Mouse (Mus musculus) MEL (cell line): Measurements from ENCODE around the gene Chst14. TPM values are rescaled to one million over a fixed set of nuclear protein-coding genes. Genes with fewer than 3 reads are reported as not detected.
A peak's percentile ranks its signal among the peaks of the same experiment; 100 is the strongest.

Source experiments
- DNase-seq: peaks from one replicate; pipeline ENCODE4 v3.0.0; 2011; ENCODE audit warnings: low read depth, low spot score
- H3K27ac ChIP-seq: 2 replicates; pipeline ENCODE4 v1.5.1; 2012; ENCODE audit warnings: low read depth, mild to moderate bottlenecking, control low read depth, low read length, moderate library complexity; ENCODE audit not compliant: control insufficient read depth
- H3K27me3 ChIP-seq, 2 experiments: fragments of 150-350 bp in 1 of 2; sonication (generic) in 1 of 2; 2 replicates each; pipeline ENCODE4 v1.6.1; 2012; ENCODE audit warnings: low read length in 2 of 2, mild to moderate bottlenecking in 2 of 2, improper control_type of control experiment in 1 of 2, moderate library complexity in 1 of 2; ENCODE audit not compliant: insufficient read depth in 2 of 2, control insufficient read depth in 1 of 2
- H3K36me3 ChIP-seq, 2 experiments: 2 replicates each; pipeline ENCODE4 v1.6.1; 2012 to 2014; ENCODE audit warnings: low read length in 2 of 2, improper control_type of control experiment in 1 of 2, inconsistent platforms in 1 of 2, mild to moderate bottlenecking in 1 of 2; ENCODE audit not compliant: insufficient read depth in 2 of 2, control insufficient read depth in 1 of 2
- H3K4me1 ChIP-seq, 2 experiments: fragments of 150-350 bp in 1 of 2; sonication (generic) in 1 of 2; 2 replicates each; pipeline ENCODE4 v1.6.1; 2012; ENCODE audit warnings: low read length in 2 of 2, improper control_type of control experiment in 1 of 2, mild to moderate bottlenecking in 1 of 2; ENCODE audit not compliant: insufficient read depth in 2 of 2, control insufficient read depth in 1 of 2
- H3K4me3 ChIP-seq, 2 experiments: fragments of 150-350 bp in 1 of 2; sonication (generic) in 1 of 2; 2 replicates each; pipeline ENCODE4 v1.5.1; 2012; ENCODE audit warnings: low read depth in 2 of 2, low read length in 2 of 2, mild to moderate bottlenecking in 2 of 2, moderate library complexity in 2 of 2, control low read depth in 1 of 2, improper control_type of control experiment in 1 of 2; ENCODE audit not compliant: control insufficient read depth in 1 of 2, insufficient read depth in 1 of 2
- H3K79me2 ChIP-seq: 2 replicates; pipeline ENCODE4 v1.6.1; 2012; ENCODE audit warnings: mild to moderate bottlenecking, low read length, moderate library complexity; ENCODE audit not compliant: control insufficient read depth, poor library complexity, insufficient read depth
- H3K9ac ChIP-seq: 2 replicates; pipeline ENCODE4 v1.6.1; 2012; ENCODE audit warnings: low read depth, mild to moderate bottlenecking, control low read depth, low read length, moderate library complexity; ENCODE audit not compliant: control insufficient read depth, poor library complexity, severe bottlenecking
- H3K9me3 ChIP-seq: fragments of 150-350 bp; sonication (generic); replicated peaks from 2 replicates; pipeline ENCODE4 v1.6.1; 2012; ENCODE audit warnings: mild to moderate bottlenecking, low read length, improper control_type of control experiment, moderate library complexity; ENCODE audit not compliant: insufficient read depth
- BHLHE40 ChIP-seq: IDR thresholded peaks from 2 replicates; pipeline ENCODE4 v1.6.1; 2012; ENCODE audit warnings: low read depth, mild to moderate bottlenecking, inconsistent platforms, low read length, improper control_type of control experiment, borderline replicate concordance
- CTCF ChIP-seq, 3 experiments: IDR thresholded peaks in 2 of 3; conservative IDR thresholded peaks in 1 of 3; 2 replicates each; pipeline ENCODE4 v1.5.1; 2011 to 2012; ENCODE audit warnings: low read length in 3 of 3, low read depth in 2 of 3, mild to moderate bottlenecking in 2 of 3, improper control_type of control experiment in 1 of 3, inconsistent platforms in 1 of 3, mixed read lengths in 1 of 3, moderate library complexity in 1 of 3; ENCODE audit not compliant: control insufficient read depth in 1 of 3, insufficient read depth in 1 of 3, poor library complexity in 1 of 3, severe bottlenecking in 1 of 3
- E2F4 ChIP-seq: IDR thresholded peaks from 2 replicates; pipeline ENCODE4 v1.6.1; 2011; ENCODE audit warnings: low read depth, low read length, improper control_type of control experiment, borderline replicate concordance
- EP300 ChIP-seq, 2 experiments: IDR thresholded peaks; 2 replicates each; pipeline ENCODE4 v1.6.1; 2011; ENCODE audit warnings: improper control_type of control experiment in 2 of 2, low read length in 2 of 2, low read depth in 1 of 2, mild to moderate bottlenecking in 1 of 2
- ETS1 ChIP-seq: IDR thresholded peaks from 2 replicates; pipeline ENCODE4 v1.6.1; 2012; ENCODE audit warnings: low read depth, mild to moderate bottlenecking, inconsistent platforms, low read length, improper control_type of control experiment, moderate library complexity
- JUND ChIP-seq: IDR thresholded peaks from 2 replicates; pipeline ENCODE4 v1.6.1; 2011; ENCODE audit warnings: low read depth, mild to moderate bottlenecking, improper control_type of control experiment, low read length
- KAT2A ChIP-seq: conservative IDR thresholded peaks from 2 replicates; pipeline ENCODE4 v1.6.1; 2012; ENCODE audit warnings: low read depth, low read length, improper control_type of control experiment, inconsistent platforms
- MAFK ChIP-seq: IDR thresholded peaks from 2 replicates; pipeline ENCODE4 v1.6.1; 2011; ENCODE audit warnings: low read depth, mild to moderate bottlenecking, low read length, improper control_type of control experiment, borderline replicate concordance
- MAZ ChIP-seq: IDR thresholded peaks from 2 replicates; pipeline ENCODE4 v1.6.1; 2012; ENCODE audit warnings: low read depth, mild to moderate bottlenecking, inconsistent platforms, low read length, improper control_type of control experiment
- MEF2A ChIP-seq: IDR thresholded peaks from 2 replicates; pipeline ENCODE4 v1.6.1; 2014; ENCODE audit warnings: low read depth, mild to moderate bottlenecking, inconsistent platforms, low read length, improper control_type of control experiment; ENCODE audit not compliant: poor library complexity, insufficient replicate concordance, severe bottlenecking; ENCODE audit errors: extremely low read depth
- MYC ChIP-seq: IDR thresholded peaks from 2 replicates; pipeline ENCODE4 v1.6.1; 2011; ENCODE audit warnings: low read depth, mild to moderate bottlenecking, low read length, improper control_type of control experiment, moderate library complexity
- NRF1 ChIP-seq: IDR thresholded peaks from 2 replicates; pipeline ENCODE4 v1.6.1; 2014; ENCODE audit warnings: low read depth, mild to moderate bottlenecking, inconsistent platforms, low read length, improper control_type of control experiment, moderate library complexity; ENCODE audit not compliant: poor library complexity, insufficient read depth, severe bottlenecking
- POLR2A ChIP-seq, 2 experiments: IDR thresholded peaks; 2 replicates each; pipeline ENCODE4 v1.6.1; 2011 to 2012; ENCODE audit warnings: low read length in 2 of 2, mild to moderate bottlenecking in 2 of 2, control low read depth in 1 of 2, improper control_type of control experiment in 1 of 2, low read depth in 1 of 2, moderate library complexity in 1 of 2; ENCODE audit not compliant: control insufficient read depth in 1 of 2, insufficient read depth in 1 of 2, poor library complexity in 1 of 2
- POLR2AphosphoS5 ChIP-seq: IDR thresholded peaks from 2 replicates; pipeline ENCODE4 v1.6.1; 2012; ENCODE audit warnings: low read depth, borderline replicate concordance, mild to moderate bottlenecking, inconsistent platforms, low read length, moderate library complexity, mixed read lengths
- RCOR1 ChIP-seq: IDR thresholded peaks from 2 replicates; pipeline ENCODE4 v1.6.1; 2012; ENCODE audit warnings: low read depth, mild to moderate bottlenecking, inconsistent platforms, low read length, improper control_type of control experiment
- TBP ChIP-seq: IDR thresholded peaks from 2 replicates; pipeline ENCODE4 v1.8.0; 2011; ENCODE audit warnings: low read depth, low read length, improper control_type of control experiment
- UBTF ChIP-seq: IDR thresholded peaks from 2 replicates; pipeline ENCODE4 v1.6.1; 2012; ENCODE audit warnings: low read depth, mild to moderate bottlenecking, inconsistent platforms, low read length, improper control_type of control experiment, moderate library complexity, borderline replicate concordance; ENCODE audit not compliant: insufficient read depth
- polyA plus RNA-seq, 2 experiments: library from polyadenylated mRNA; stranded (reverse) in 1 of 2; unstranded in 1 of 2; fragments of >175 nt in 1 of 2; fragments of >200 nt in 1 of 2; gene quantifications; 2 replicates each; pipeline versions ENCODE4 v1.2.1 to v1.2.4; 2012; ENCODE audit warnings: low replicate concordance in 2 of 2, low read depth in 1 of 2; ENCODE audit not compliant: insufficient read length in 2 of 2, insufficient read depth in 1 of 2, missing spikeins in 1 of 2
- total RNA-seq: library from RNA; depleted of rRNA; stranded (reverse); fragments of 300-350 nt; gene quantifications from 2 replicates; pipeline ENCODE4 v1.2.3, GENCODE M21; 2012

Chst14 gene
- total and polyA plus RNA-seq, 3 experiments: 2.2 to 5.0 TPM; not detected in 1

DNA sequence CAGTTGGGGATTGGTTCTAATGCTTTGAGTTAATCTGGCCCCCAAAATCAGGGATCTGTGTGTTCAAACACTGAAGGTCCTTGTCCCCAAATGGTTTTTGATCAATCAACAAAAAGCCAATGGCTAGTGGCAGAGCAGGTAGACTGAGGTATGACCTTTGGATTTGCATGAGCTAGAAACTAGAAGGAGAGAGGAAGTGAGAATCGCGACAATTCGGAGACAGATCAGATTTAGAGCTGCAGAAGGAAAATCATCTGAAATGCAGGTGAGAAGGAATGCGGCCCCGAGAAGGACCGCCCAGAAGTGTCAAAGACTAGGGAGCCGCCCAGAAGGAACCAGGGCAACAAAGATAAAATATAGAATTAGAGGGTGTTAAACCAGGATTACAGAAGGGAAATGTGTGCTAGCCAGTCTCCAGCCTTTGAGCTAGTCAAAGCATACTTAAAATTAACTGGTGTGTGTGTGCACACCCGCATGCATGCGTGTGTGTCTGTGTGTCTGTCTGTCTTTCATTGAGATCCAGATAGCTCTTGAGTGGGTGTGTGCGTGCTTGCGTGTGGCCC lies 43.4 kb downstream of the Chst14 start:
- Histone ChIP-seq H3K36me3 (peaks cover 0 to 4% of the 10 kb centered on the region in 2 experiments; a peak in 2 of 4 replicates), H3K9ac (no peak overlapping the region), H3K27me3 (no peaks in the 10 kb centered on the region), H3K9me3 (no peaks in the 10 kb centered on the region), H3K27ac (no peak overlapping the region), H3K4me1 (peaks cover 3 to 4% of the 10 kb centered on the region in 2 experiments; a peak in 2 of 4 replicates), H3K4me3 (no peak overlapping the region), H3K79me2 (no peaks in the 10 kb centered on the region; the same call in 1 of the 2 replicates)
- no peak for DNase-seq
- TF ChIP-seq MAZ (no peak), MYC (no peak), MEF2A (no peak), POLR2AphosphoS5 (no peak)

DNA sequence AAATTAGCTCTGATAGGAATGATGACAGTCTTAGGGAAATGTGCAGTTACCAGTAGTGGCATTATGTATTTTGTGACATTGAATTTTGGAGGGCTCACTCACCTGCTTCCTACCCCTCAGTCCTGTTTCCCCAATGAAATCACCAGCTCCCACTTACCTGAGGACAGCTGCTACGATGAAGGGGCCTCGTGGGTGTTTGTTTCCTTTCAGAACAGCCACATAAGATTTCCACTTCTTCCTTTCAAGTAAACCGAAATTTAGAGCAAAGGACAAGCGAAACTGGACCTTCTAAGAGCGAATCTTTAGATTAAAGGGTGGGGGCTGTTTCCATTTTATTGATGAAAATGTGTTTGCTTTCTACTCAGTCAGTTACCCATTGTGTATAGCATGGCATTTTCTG lies 45.8 kb downstream of the Chst14 start:
- Histone ChIP-seq H3K9me3 (no peaks in the 10 kb centered on the region), H3K79me2 (peaks cover 2% of the 10 kb centered on the region; the same call in 1 of the 2 replicates), H3K27me3 (no peaks in the 10 kb centered on the region), H3K36me3 (peaks cover 0 to 7% of the 10 kb centered on the region in 2 experiments; a peak in 2 of 4 replicates), H3K9ac (peak overlapping the region; percentile 40), H3K4me1 (peaks cover 6 to 11% of the 10 kb centered on the region in 2 experiments)
- no peak for TF ChIP-seq TBP
- no peak for TF ChIP-seq ETS1
- no peak for TF ChIP-seq KAT2A
- TF ChIP-seq EP300 (IDR thresholded peaks at IDR 0.05; ENCODE audit: low read depth in 1 of 2, low read length in 2 of 2): no peak
- TF ChIP-seq POLR2A (IDR thresholded peaks at IDR 0.05; ENCODE audit: control insufficient read depth in 1 of 2, insufficient read depth in 1 of 2, low read depth in 1 of 2, low read length in 2 of 2, poor library complexity in 1 of 2): no peak
- TF ChIP-seq BHLHE40: no peak
- TF ChIP-seq UBTF: no peak
- TF ChIP-seq MAFK: no peak
- TF ChIP-seq RCOR1: no peak
- TF ChIP-seq NRF1: no peak
- no peak for TF ChIP-seq JUND
- no peak for TF ChIP-seq E2F4
- no peak for TF ChIP-seq CTCF (IDR thresholded peaks at IDR 0.05 in 2 of 3, conservative IDR thresholded peaks at IDR 0.05 in 1 of 3; ENCODE audit: control insufficient read depth in 1 of 3, insufficient read depth in 1 of 3, low read depth in 2 of 3, low read length in 3 of 3, poor library complexity in 1 of 3, severe bottlenecking in 1 of 3)
- TF ChIP-seq, all 39 proteins: peak for 0
- Histone ChIP-seq H3K4me3 (no peak overlapping the region), H3K27ac (no peak overlapping the region)
- peak; percentile 13 for DNase-seq
